Mouse (Mus musculus): ENCODE results near the gene Tns1.

DNA sequence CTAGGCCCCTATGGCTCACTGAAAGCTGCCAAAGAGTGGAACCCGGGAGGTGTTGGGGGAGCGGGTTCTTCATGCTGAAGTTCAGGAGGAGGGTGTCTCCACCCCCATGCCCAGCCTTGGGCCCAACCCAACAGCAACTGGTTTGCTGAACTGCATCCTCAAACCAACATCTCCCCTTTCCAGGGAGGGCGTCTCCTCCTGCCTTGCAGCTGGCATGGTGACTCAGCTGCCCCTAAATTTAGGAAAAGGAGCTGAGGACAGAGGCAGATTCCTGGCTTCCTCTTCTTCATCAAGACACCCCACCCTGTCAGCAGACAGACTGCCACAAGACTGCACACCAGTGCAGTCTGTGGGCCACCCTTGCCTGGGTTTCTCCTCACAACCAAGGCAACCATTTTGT is 173.1 kb downstream of the Tns1 start:
- TF ChIP-seq CTCF (IDR thresholded peaks at IDR 0.05; ENCODE audit: insufficient read depth, low read length), result no peak
- no peak for TF ChIP-seq POLR2A (IDR thresholded peaks at IDR 0.05; ENCODE audit: borderline replicate concordance, extremely low read depth, low read depth, low read length)

All from lung, adult 2 months (tissue).